Mouse (Mus musculus): ENCODE measurements around the gene Ankrd34a.

DNA sequence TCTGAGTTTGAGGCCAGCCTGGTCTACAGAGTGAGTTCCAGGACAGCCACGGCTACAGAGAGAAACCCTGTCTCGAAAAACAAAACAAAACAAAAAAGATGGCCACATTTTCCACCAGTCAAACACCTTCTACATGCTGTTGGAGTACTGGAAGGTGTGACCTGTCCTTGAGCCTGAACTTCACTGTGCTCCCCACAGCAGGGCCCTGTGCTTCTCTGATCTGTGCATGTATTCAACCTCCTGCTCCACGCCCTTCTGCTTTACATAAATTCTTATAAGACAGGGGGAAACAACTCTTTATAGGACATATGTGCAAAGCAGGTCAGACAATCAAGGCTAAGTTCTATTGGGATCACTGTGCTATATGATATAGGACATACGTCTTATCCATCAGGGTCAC lies 26.8 kb downstream of the Ankrd34a start:
- TF ChIP-seq CTCF (conservative IDR thresholded peaks at IDR 0.05; ENCODE audit: insufficient read depth, insufficient read length, low read depth, low read length), result no peak
- TF ChIP-seq POLR2A (IDR thresholded peaks at IDR 0.05; ENCODE audit: low read depth, low read length), result no peak
